Mouse (Mus musculus) midbrain, postnatal 0 days (tissue): ENCODE data around the gene Ehmt2. TPM values are rescaled to one million over a fixed set of nuclear protein-coding genes. Genes with fewer than 3 reads are reported as not detected.

Source experiments
- ATAC-seq: fragments of 200-750 bp; cut with Nextera tagmentation; 2 replicates; pipeline ENCODE4 v1.8.0; 2017; ENCODE audit warnings: moderate number of reproducible peaks, mild to moderate bottlenecking, moderate TSS enrichment, moderate library complexity; ENCODE audit not compliant: low FRiP score
- DNase-seq: peaks from one replicate; pipeline ENCODE4 v3.0.0-alpha.2; 2015; ENCODE audit warnings: low spot score
- H3K27ac ChIP-seq: fragments of 300-500 bp; sonication (generic); 2 replicates; pipeline ENCODE4 v1.5.1; 2014; ENCODE audit warnings: low read depth, mild to moderate bottlenecking, low read length, mixed read lengths
- H3K27me3 ChIP-seq: fragments of 300-500 bp; sonication (generic); 2 replicates; pipeline ENCODE4 v1.6.1; 2014; ENCODE audit warnings: low read length, control low read depth, mixed read lengths; ENCODE audit not compliant: insufficient read depth
- H3K36me3 ChIP-seq: fragments of 300-500 bp; sonication (generic); 2 replicates; pipeline ENCODE4 v1.6.1; 2014; ENCODE audit warnings: low read length, control low read depth, mixed read lengths; ENCODE audit not compliant: insufficient read depth
- H3K4me1 ChIP-seq: fragments of 300-500 bp; sonication (generic); 2 replicates; pipeline ENCODE4 v1.6.1; 2014; ENCODE audit warnings: mild to moderate bottlenecking, control low read depth, antibody characterized with exemption, low read length, mixed read lengths; ENCODE audit not compliant: insufficient read depth
- H3K4me2 ChIP-seq: fragments of 300-500 bp; sonication (generic); 2 replicates; pipeline ENCODE4 v1.6.1; 2014; ENCODE audit warnings: low read depth, mild to moderate bottlenecking, low read length, mixed read lengths; ENCODE audit not compliant: poor library complexity, severe bottlenecking
- H3K4me3 ChIP-seq: fragments of 300-500 bp; sonication (generic); 2 replicates; pipeline ENCODE4 v1.5.1; 2014; ENCODE audit warnings: low read depth, mild to moderate bottlenecking, low read length, moderate library complexity
- H3K9ac ChIP-seq: fragments of 300-500 bp; sonication (generic); replicated peaks from 2 replicates; pipeline ENCODE4 v1.6.1; 2014; ENCODE audit warnings: mild to moderate bottlenecking, low read length, moderate library complexity, mixed read lengths; ENCODE audit not compliant: poor library complexity, severe bottlenecking
- H3K9me3 ChIP-seq: fragments of 300-500 bp; sonication (generic); 2 replicates; pipeline ENCODE4 v1.6.1; 2016; ENCODE audit warnings: low read length, control low read depth
- CTCF ChIP-seq: IDR thresholded peaks from 2 replicates; pipeline ENCODE4 v1.5.1; 2016; ENCODE audit warnings: antibody characterized with exemption, mild to moderate bottlenecking
- WGBS: fragments of 180-500 bp; shearing (Covaris S2); extraction: QIAGEN DNeasy Blood & Tissue Kit; methylation state at CpG from one replicate; pipeline ENCODE4 v1.1.7; 2014; 5-methylcytosine and 5-hydroxymethylcytosine counted together
- polyA plus RNA-seq: library from polyadenylated mRNA; unstranded; fragments of >200 nt; fragmentation: Nextera tagmentation; extraction: Ambion mirVana; gene quantifications from 2 replicates; pipeline ENCODE4 v1.2.1, GENCODE M21; 2015
- total RNA-seq: library from RNA; depleted of rRNA; stranded (reverse); fragments of >200 nt; gene quantifications from 2 replicates; pipeline ENCODE4 v1.2.3, GENCODE M21; 2014

Ehmt2 gene
- total and polyA plus RNA-seq, 2 experiments from 2014 or later: 69.0 to 375 TPM

DNA sequence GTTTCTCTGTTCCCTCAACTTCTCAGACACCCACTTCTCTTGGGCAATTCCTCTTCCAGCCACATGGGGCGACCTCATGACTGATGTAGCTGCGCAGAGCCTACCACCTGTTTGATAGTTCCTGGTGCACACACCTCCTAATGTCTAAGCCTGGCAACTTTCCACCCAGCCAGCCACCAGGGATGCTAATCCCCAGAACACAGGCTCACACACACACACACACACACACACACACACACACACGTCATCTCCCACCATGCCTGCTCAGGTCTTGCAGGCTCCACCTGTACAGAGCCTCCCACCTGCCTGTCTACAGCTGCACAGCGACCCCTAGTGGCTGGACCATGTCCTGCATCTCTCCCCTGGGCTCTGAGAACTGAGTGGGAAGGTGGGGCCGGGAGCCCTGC, 13.7 kb downstream of the Ehmt2 start:
- H3K9ac ChIP-seq: no peak overlapping the region
- ATAC-seq (peak; percentile 53; the same call in 1 of the 2 replicates), DNase-seq (peak; percentile 58)
- H3K9me3 ChIP-seq: no peaks in the 10 kb centered on the region
- TF ChIP-seq CTCF: peak; percentile 86
- no peak overlapping the region for H3K4me2 ChIP-seq
- H3K27me3 ChIP-seq: no peaks in the 10 kb centered on the region
- 37% methylated on average over 5 of the region's 5 CpGs for WGBS
- no peak overlapping the region for H3K27ac ChIP-seq
- no peak overlapping the region for H3K4me3 ChIP-seq
- H3K4me1 ChIP-seq: no peaks in the 10 kb centered on the region
- H3K36me3 ChIP-seq: peaks cover 65% of the 10 kb centered on the region

DNA sequence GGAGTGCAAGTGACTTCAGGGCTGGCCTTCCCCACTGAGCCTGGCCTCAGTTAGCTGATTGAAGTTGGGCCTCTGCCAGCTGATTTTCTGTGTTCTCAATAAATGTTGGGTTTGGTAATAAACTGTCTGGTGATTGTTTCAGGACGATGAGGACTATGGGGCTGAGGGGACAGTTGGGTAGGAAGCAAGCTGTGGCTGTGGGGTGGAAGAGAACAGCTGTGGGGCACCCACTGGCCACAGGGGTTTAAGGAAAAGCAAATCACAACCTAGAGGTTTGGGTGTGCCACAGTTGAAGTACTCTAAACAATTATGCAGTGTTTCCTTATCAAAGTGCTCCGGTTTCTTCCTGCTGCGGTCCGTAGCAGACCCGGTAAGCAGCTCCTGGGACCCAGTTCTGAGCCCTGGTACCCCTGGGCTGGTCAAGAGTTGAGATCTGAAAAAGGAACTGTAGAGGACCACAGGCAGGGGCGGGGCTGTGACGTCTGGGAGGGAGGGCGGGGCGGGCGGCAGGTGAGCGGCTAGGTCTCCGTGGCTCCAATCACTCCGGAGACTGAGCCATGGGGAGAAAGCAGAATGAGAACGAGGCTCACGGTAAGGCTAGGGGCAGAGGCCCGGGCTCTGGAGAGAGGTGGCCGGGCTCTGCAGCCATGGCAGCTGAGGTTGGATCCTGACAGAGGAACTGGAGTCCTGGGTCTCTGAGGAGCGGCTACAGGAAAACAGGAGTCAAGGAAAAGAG, 15.8 kb downstream of the Ehmt2 start, which contains the start of gene Slc44a4:
TSS of gene Slc44a4 (plus strand) at position 537 of the 736 bp plus-strand sequence.
- Histone ChIP-seq H3K9ac (no peak within 1 kb of the TSS), H3K4me3 (no peak within 1 kb of the TSS), H3K4me2 (no peak within 1 kb of the TSS), H3K36me3 (peaks cover 44% of the 10 kb centered on the region), H3K9me3 (no peaks in the 10 kb centered on the region), H3K27me3 (no peaks in the 10 kb centered on the region), H3K27ac (no peak within 1 kb of the TSS), H3K4me1 (no peaks in the 10 kb centered on the region)
- ATAC-seq: no peak
- no peak for DNase-seq
- no peak for TF ChIP-seq CTCF
- WGBS: 40% methylated on average over 18 of the region's 18 CpGs

DNA sequence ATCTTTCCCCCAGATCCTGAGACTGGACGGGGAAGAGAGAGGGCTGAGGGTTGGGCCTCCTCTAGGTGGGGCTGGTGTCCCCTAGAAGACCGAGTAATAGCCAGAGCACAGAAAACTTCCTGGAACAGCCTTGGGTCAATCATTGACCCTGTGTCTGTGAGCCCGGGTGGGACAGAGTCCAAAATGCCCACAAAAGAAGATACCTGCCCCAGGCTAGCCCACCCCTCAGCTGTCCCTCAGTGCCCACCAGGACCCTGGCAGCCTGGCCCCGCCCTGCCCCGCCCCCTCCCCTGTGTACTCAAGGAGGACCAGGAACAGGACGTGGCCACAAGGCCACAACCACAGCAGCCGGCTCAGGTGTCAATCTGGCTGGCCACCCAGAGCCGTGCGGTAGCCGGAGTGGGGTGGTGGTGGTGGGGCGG, 17.2 kb downstream of the Ehmt2 start:
- H3K9me3 ChIP-seq: no peaks in the 10 kb centered on the region

DNA sequence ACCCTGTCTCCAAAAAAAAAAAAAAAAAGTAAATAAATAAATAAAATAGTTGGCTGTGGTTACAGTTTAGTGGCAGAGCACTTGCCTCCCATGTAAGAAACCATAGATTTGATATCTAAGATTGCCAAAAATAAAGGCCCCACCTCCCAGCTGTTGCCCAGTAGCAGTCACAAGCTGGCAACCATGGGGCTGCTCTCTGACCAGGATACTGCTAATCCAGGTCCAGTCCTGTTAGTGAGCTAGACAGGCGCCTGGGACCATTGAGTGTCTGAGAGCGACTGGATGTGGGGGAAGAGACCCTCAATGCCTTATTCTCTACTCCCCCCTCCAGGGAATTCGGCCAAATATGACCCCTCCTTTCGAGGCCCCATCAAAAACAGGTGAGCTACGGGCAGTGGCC, 18.0 kb downstream of the Ehmt2 start:
- no peak for TF ChIP-seq CTCF
- Histone ChIP-seq H3K36me3 (peaks cover 25% of the 10 kb centered on the region), H3K27ac (no peak overlapping the region), H3K4me3 (no peak overlapping the region), H3K4me1 (no peaks in the 10 kb centered on the region), H3K9ac (no peak overlapping the region), H3K4me2 (no peak overlapping the region), H3K27me3 (no peaks in the 10 kb centered on the region), H3K9me3 (no peaks in the 10 kb centered on the region)
- DNase-seq: no peak
- 87% methylated on average over 5 of the region's 5 CpGs for WGBS
- no peak for ATAC-seq

More for the DNA sequence above, 17.2 kb downstream of the Ehmt2 start:
- no peak for ATAC-seq
- H3K36me3 ChIP-seq: peaks cover 34% of the 10 kb centered on the region
- H3K4me1 ChIP-seq: no peaks in the 10 kb centered on the region
- H3K4me2 ChIP-seq: no peak overlapping the region
- H3K27me3 ChIP-seq: no peaks in the 10 kb centered on the region
- no peak overlapping the region for H3K9ac ChIP-seq
- H3K27ac ChIP-seq: no peak overlapping the region
- DNase-seq: no peak
- 24% methylated on average over 11 of the region's 11 CpGs for WGBS
- TF ChIP-seq CTCF: peak; percentile 28; the same call in 1 of the 2 replicates
- no peak overlapping the region for H3K4me3 ChIP-seq

DNA sequence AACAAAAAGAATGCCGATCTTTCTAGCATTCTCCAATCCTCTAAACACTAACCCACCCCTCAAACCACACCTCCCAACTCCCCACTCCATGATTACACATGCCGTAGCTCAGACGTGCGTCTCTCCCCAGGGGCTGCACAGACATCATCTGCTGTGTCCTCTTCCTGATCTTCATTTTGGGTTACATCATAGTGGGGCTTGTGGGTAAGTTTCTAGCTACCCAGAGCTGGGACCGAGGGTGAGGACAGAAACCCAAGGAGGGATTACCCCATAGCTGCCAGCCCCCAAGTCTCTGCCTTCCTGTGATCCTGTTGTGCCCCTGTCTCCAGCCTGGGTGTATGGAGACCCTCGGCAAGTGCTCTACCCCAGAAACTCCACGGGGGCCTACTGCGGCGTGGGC, 18.9 kb downstream of the Ehmt2 start:
- no peak for TF ChIP-seq CTCF
- no peak for DNase-seq
- 81% methylated on average over 9 of the region's 9 CpGs for WGBS

DNA sequence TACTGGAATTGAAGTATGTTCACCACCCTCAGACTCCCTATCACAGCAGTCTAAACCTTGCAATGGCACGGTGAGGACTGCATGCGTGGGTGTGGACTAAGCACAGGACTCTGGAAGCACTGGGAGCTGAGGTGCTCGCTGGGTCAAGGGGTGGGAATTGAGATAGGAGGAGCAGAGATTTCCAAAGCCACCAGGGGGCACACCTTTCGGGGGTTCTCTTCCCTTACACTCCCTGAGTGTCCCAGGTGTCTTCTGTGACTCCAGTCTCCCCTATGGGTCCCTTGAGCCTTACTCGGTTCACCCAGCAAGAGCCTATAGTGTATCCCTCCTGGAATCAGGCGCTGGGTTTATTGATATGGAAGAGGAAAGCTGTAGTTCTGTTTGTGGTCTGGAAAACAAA, 24.7 kb downstream of the Ehmt2 start:
- no peaks in the 10 kb centered on the region for H3K9me3 ChIP-seq
- H3K4me3 ChIP-seq: no peak overlapping the region
- 0 out of 2 replicates have a peak, but pooled peaks have one; percentile 16 for TF ChIP-seq CTCF
- no peak for ATAC-seq
- 54% methylated on average over 6 of the region's 6 CpGs for WGBS
- H3K4me1 ChIP-seq: no peaks in the 10 kb centered on the region
- H3K36me3 ChIP-seq: no peaks in the 10 kb centered on the region
- H3K4me2 ChIP-seq: no peak overlapping the region
- H3K27me3 ChIP-seq: no peaks in the 10 kb centered on the region
- H3K27ac ChIP-seq: no peak overlapping the region
- H3K9ac ChIP-seq: no peak overlapping the region
- no peak for DNase-seq

More for the DNA sequence above, 18.9 kb downstream of the Ehmt2 start:
- H3K36me3 ChIP-seq: peaks cover 17% of the 10 kb centered on the region
- H3K9me3 ChIP-seq: no peaks in the 10 kb centered on the region
- no peak overlapping the region for H3K4me2 ChIP-seq
- no peak overlapping the region for H3K27ac ChIP-seq
- H3K9ac ChIP-seq: no peak overlapping the region
- H3K4me3 ChIP-seq: no peak overlapping the region
- no peaks in the 10 kb centered on the region for H3K4me1 ChIP-seq
- no peaks in the 10 kb centered on the region for H3K27me3 ChIP-seq
- no peak for ATAC-seq
